Mouse (Mus musculus): ENCODE results near the gene C4b. TPM values are rescaled to one million over a fixed set of nuclear protein-coding genes. Genes with fewer than 3 reads are reported as not detected.
"Not testable (repeated sequence)": the region's sequence is repeated elsewhere in the genome, so short reads cannot be mapped to it uniquely, and the experiment has no call there.

The C4b gene
- 11.8 and 15.2 TPM in 2 replicates for polyA plus RNA-seq (2012; rRNA removed)

DNA sequence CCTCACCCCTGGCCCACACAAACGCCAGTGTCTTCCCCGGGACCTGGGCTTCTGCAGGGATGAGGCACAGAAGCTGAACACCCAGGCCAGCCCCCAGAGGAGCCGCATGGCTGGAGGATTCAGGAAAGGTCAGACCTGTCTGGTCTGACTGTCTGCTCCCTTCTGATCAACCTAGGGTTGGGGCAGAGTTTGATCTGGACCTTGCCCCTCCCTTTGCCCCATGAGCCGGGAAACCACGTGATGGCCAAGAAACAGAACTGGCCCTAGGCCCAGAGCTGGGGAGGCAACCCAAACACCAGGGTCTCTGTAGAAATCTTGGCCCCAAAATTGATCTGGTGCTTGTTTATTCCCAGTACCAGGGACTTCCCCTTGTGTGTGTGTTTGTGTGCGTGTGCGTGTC is at the start of gene C4b:
Gene C4b (minus strand): TSS at position 164 of the 400 bp plus-strand sequence.
- DNase-seq: no peak
- Histone ChIP-seq H3K36me3 (ENCODE audit: control insufficient read depth, insufficient read depth, low read length) (no peaks in the 10 kb centered on the region), H3K4me1 (replicated peaks; ENCODE audit: control insufficient read depth, insufficient read depth, low read length) (no peaks in the 10 kb centered on the region), H3K4me3 (ENCODE audit: control insufficient read depth, insufficient read depth, low read length) (no peak within 1 kb of the TSS), H3K27ac (ENCODE audit: control insufficient read depth, insufficient read depth, low read length) (no peak within 1 kb of the TSS), H3K27me3 (ENCODE audit: control insufficient read depth, insufficient read depth, low read length) (no peaks in the 10 kb centered on the region)
- WGBS: 89% methylated on average over 7 of the region's 7 CpGs
- TF ChIP-seq CTCF (IDR thresholded peaks at IDR 0.05; ENCODE audit: borderline replicate concordance, control insufficient read depth, extremely low read depth, insufficient read depth, low read length, poor library complexity) (no peak), POLR2A (IDR thresholded peaks at IDR 0.05; ENCODE audit: control insufficient read depth, extremely low read depth, insufficient read depth, low read length, poor library complexity) (no peak)

DNA sequence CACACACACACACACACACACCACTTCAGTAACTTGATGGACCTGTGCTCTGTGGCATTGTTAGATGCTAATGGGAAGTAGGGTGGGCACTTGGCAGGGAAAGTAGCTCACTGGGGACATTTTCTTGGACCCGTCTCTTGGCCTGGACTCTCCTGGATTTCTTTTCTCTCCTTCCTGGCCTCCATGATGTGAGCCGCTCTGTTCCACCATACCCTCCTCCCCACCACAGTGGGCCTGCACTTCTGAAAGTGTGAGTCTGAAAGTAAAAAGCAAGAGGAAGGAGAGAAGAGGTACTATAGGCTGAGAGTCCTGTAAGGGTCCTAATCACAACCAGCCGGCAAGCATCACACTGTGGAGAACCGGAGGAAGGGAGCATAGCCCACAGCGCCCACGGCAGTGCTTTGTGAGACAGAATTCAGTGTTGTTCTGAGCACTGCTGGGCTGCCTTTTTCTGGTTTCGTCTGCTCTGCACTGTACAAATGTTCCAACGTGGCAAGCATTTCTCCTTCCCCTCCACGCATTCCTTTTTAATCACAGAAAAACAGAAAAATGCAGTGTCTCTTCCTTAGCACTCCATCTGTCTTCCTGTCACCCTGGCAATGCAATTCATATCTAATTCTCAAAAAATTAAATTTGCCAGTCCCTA is 34.1 kb upstream of the C4b start:
- Histone ChIP-seq H3K27me3 (ENCODE audit: control insufficient read depth, insufficient read depth, low read length) (no peaks in the 10 kb centered on the region), H3K36me3 (ENCODE audit: control insufficient read depth, insufficient read depth, low read length) (no peaks in the 10 kb centered on the region), H3K27ac (ENCODE audit: control insufficient read depth, insufficient read depth, low read length) (no peak overlapping the region), H3K4me3 (ENCODE audit: control insufficient read depth, insufficient read depth, low read length) (no peak overlapping the region), H3K4me1 (replicated peaks; ENCODE audit: control insufficient read depth, insufficient read depth, low read length) (no peaks in the 10 kb centered on the region)
- no peak for TF ChIP-seq CTCF (IDR thresholded peaks at IDR 0.05; ENCODE audit: borderline replicate concordance, control insufficient read depth, extremely low read depth, insufficient read depth, low read length, poor library complexity)
- no peak for TF ChIP-seq POLR2A (IDR thresholded peaks at IDR 0.05; ENCODE audit: control insufficient read depth, extremely low read depth, insufficient read depth, low read length, poor library complexity)
- DNase-seq: no peak
- WGBS: 87% methylated on average over 9 of the region's 9 CpGs

DNA sequence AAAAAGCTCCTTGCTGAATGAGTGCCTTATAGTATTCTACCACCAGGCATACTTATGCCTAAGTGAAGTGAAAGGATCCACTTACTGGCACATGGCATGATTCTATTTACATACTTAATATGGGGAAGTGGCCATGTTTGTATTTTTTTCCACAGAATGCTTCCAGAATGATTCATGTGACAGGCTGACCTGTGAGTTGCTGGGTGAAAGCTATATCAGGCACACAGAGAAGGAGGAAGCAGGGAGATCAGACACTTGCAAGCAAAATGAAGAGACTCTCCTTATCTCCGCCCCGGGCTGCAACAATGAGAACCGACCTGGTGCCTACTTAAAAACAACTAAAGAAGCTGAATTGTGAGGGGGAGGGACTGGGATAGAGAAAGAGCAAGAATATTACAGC is 17.8 kb upstream of the C4b start:
- WGBS: 66% methylated on average over 3 of the region's 3 CpGs
- H3K4me1 ChIP-seq (replicated peaks; ENCODE audit: control insufficient read depth, insufficient read depth, low read length): no peaks in the 10 kb centered on the region
- H3K36me3 ChIP-seq (ENCODE audit: control insufficient read depth, insufficient read depth, low read length): no peaks in the 10 kb centered on the region
- TF ChIP-seq POLR2A (IDR thresholded peaks at IDR 0.05; ENCODE audit: control insufficient read depth, extremely low read depth, insufficient read depth, low read length, poor library complexity): no peak
- no peak for TF ChIP-seq CTCF (IDR thresholded peaks at IDR 0.05; ENCODE audit: borderline replicate concordance, control insufficient read depth, extremely low read depth, insufficient read depth, low read length, poor library complexity)
- no peak overlapping the region for H3K4me3 ChIP-seq (ENCODE audit: control insufficient read depth, insufficient read depth, low read length)
- no peaks in the 10 kb centered on the region for H3K27me3 ChIP-seq (ENCODE audit: control insufficient read depth, insufficient read depth, low read length)
- DNase-seq: no peak
- H3K27ac ChIP-seq (ENCODE audit: control insufficient read depth, insufficient read depth, low read length): no peak overlapping the region

DNA sequence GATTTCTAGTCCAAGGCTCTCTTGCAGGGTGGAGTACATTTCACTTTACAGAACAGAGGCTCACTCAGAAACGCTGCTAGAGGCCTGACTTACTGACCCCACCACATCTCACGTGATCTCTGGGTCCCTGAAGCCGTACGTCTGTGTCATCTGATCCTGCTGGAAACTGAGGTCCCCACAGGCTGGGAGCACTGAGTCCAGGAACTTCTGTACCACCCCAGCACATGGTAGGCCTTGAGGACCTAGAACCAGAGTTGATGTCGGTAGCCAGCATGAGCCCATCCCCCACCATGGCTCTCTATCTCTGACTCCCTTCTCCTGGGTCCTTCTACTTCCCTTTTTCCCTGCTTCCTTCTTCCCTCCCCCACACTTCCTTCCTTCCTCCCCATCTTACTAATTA is 2.8 kb upstream of the C4b start:
- no peaks in the 10 kb centered on the region for H3K27me3 ChIP-seq (ENCODE audit: control insufficient read depth, insufficient read depth, low read length)
- H3K4me3 ChIP-seq (ENCODE audit: control insufficient read depth, insufficient read depth, low read length): no peak overlapping the region
- no peaks in the 10 kb centered on the region for H3K4me1 ChIP-seq (replicated peaks; ENCODE audit: control insufficient read depth, insufficient read depth, low read length)
- 88% methylated on average over 5 of the region's 5 CpGs for WGBS
- TF ChIP-seq CTCF (IDR thresholded peaks at IDR 0.05; ENCODE audit: borderline replicate concordance, control insufficient read depth, extremely low read depth, insufficient read depth, low read length, poor library complexity) (no peak), POLR2A (IDR thresholded peaks at IDR 0.05; ENCODE audit: control insufficient read depth, extremely low read depth, insufficient read depth, low read length, poor library complexity) (no peak)
- H3K27ac ChIP-seq (ENCODE audit: control insufficient read depth, insufficient read depth, low read length): no peak overlapping the region
- no peak for DNase-seq
- H3K36me3 ChIP-seq (ENCODE audit: control insufficient read depth, insufficient read depth, low read length): no peaks in the 10 kb centered on the region

DNA sequence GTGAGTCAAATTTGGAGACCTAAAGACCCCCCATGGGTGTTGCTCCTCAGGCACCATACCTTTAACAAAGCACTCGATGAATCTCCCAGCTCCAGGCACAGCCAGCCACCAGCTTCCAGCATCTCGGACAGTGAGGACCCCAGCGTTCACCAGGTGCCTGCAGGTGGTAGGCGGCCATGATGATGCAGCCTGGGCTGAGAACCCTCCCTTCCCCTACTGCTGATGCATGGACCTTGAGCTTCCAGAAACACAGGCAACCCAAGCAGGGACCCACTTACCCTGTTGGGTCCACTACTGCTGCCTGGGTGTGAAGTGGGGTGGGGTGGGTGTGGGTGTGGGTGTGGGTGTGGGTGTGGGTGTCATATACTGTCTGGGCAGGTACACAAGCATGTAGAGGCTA is 1.5 kb upstream of the C4b start:
- not testable (repeated sequence) for H3K4me1 ChIP-seq (replicated peaks; ENCODE audit: control insufficient read depth, insufficient read depth, low read length); H3K27ac ChIP-seq (ENCODE audit: control insufficient read depth, insufficient read depth, low read length); H3K36me3 ChIP-seq (ENCODE audit: control insufficient read depth, insufficient read depth, low read length); H3K27me3 ChIP-seq (ENCODE audit: control insufficient read depth, insufficient read depth, low read length); DNase-seq; H3K4me3 ChIP-seq (ENCODE audit: control insufficient read depth, insufficient read depth, low read length)
- 96% methylated on average over 4 of the region's 4 CpGs for WGBS

DNA sequence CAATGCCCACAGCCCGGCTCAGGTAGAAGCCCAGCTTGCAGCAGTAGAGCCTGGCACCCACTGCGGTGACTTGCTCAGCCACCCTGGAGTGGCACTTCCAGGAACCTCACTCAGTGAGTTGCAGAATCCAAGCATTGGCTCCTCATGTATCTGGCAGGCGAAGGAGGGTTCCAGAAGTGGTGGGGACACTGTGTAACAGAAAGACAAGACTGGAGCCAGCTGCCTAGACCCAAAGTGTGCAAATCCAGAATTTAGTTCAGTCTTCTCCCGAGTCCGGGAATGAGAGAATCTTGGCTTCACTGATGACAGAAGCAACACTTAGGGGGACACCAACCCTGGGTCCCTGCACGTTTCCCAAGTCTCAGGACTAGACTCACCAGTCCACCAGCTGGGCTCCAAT is 929 bp upstream of the C4b start:
- WGBS: 97% methylated on average over 6 of the region's 6 CpGs
- H3K27me3 ChIP-seq (ENCODE audit: control insufficient read depth, insufficient read depth, low read length); H3K4me3 ChIP-seq (ENCODE audit: control insufficient read depth, insufficient read depth, low read length); H3K36me3 ChIP-seq (ENCODE audit: control insufficient read depth, insufficient read depth, low read length); H3K4me1 ChIP-seq (replicated peaks; ENCODE audit: control insufficient read depth, insufficient read depth, low read length); H3K27ac ChIP-seq (ENCODE audit: control insufficient read depth, insufficient read depth, low read length); DNase-seq: not testable (repeated sequence)

DNA sequence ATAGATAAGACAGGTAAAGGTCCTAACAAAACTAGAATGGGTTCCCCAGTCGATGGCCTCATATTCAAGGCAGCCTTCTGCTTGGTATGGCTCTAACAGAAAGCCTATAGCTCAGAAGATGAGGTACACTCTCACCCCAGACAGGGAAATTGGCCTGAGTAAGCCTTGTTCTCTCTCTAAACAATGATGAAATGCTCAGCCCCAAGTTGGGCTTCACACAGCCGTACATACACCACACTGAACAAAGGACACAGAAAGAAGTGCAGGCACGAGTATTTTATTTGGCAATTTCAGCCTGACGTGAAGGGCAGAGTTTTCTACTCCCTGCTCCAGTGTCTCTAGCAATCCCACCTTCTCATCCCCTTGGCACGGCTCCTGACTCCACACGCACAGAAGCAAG is 524 bp upstream of the C4b start:
- Histone ChIP-seq H3K36me3 (ENCODE audit: control insufficient read depth, insufficient read depth, low read length) (no peaks in the 10 kb centered on the region), H3K27ac (ENCODE audit: control insufficient read depth, insufficient read depth, low read length) (no peak overlapping the region), H3K27me3 (ENCODE audit: control insufficient read depth, insufficient read depth, low read length) (no peaks in the 10 kb centered on the region), H3K4me1 (replicated peaks; ENCODE audit: control insufficient read depth, insufficient read depth, low read length) (no peaks in the 10 kb centered on the region), H3K4me3 (ENCODE audit: control insufficient read depth, insufficient read depth, low read length) (no peak overlapping the region)
- no peak for DNase-seq
- TF ChIP-seq POLR2A (IDR thresholded peaks at IDR 0.05; ENCODE audit: control insufficient read depth, extremely low read depth, insufficient read depth, low read length, poor library complexity) (no peak), CTCF (IDR thresholded peaks at IDR 0.05; ENCODE audit: borderline replicate concordance, control insufficient read depth, extremely low read depth, insufficient read depth, low read length, poor library complexity) (no peak)
- 81% methylated on average over 6 of the region's 6 CpGs for WGBS
